Comparison of ENCODE assay signal across 16 mouse cellular contexts in the genomic region with DNA sequence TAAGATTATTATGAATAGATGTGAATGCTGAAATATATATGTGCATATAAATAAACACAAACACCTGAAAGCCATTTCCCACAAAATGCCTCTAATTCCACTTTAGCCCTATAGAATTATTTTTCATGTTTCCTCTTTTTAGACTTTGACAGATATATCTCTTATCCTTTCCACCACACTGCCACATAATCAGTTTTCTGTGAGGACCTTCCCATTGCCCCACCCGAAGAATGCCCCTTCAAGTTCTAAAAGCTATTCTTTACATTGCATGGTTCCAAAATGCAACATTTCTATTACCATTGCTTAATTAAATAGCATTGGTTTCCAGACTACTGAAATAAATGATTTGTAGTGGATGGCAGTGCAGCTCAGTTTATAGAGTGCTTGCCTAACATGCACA.
"Had no signal": no experiment of that assay in that cellular context is flagged by ENCODE, and none has a peak within 500 bp of the region (broad histone marks: within the 10 kb centered on the region; RNA-seq: fewer than 3 reads in every experiment).

No protein-coding gene starts in this region.

- DNase-seq: lung, adult 2 months; lung, postnatal 14 days; lung, postnatal 36 days; right cerebral cortex, postnatal 14 days; thymus, adult 2 months; thymus, postnatal 25 days had no signal

- H3K9me3 ChIP-seq: lung, embryonic 15.5 days; midbrain, embryonic 13.5 days; midbrain, embryonic 15.5 days; neural tube, embryonic 12.5 days; stomach, embryonic 15.5 days had no signal

- H3K36me3 ChIP-seq: lung, embryonic 15.5 days; midbrain, embryonic 15.5 days; neural tube, embryonic 12.5 days; stomach, embryonic 15.5 days had no signal

- H3K27me3 ChIP-seq: megakaryocyte, embryonic 14.5 days; midbrain, embryonic 13.5 days; midbrain, embryonic 15.5 days; neural tube, embryonic 12.5 days; stomach, embryonic 15.5 days had no signal

- ATAC-seq: lung, postnatal 0 days; midbrain, embryonic 13.5 days; midbrain, embryonic 15.5 days had no signal

- H3K4me2 ChIP-seq: lung, embryonic 15.5 days; midbrain, embryonic 11.5 days; midbrain, embryonic 13.5 days; midbrain, embryonic 15.5 days; neural tube, embryonic 12.5 days; stomach, embryonic 15.5 days had no signal

- H3K4me3 ChIP-seq: lung, embryonic 15.5 days; megakaryocyte, embryonic 14.5 days; midbrain, embryonic 13.5 days; midbrain, embryonic 15.5 days; neural tube, embryonic 12.5 days; stomach, embryonic 15.5 days had no signal

- H3K27ac ChIP-seq: lung, embryonic 15.5 days; macrophage; midbrain, embryonic 13.5 days; midbrain, embryonic 15.5 days; neural tube, embryonic 12.5 days; stomach, embryonic 15.5 days; stomach, postnatal 0 days had no signal

- H3K9ac ChIP-seq: lung, embryonic 15.5 days; midbrain, embryonic 13.5 days; midbrain, embryonic 15.5 days; neural tube, embryonic 12.5 days; stomach, embryonic 15.5 days had no signal

- H3K4me1 ChIP-seq: lung, embryonic 15.5 days had no signal
